Comparison of ENCODE assay signal across 11 mouse cellular contexts in the genomic region with DNA sequence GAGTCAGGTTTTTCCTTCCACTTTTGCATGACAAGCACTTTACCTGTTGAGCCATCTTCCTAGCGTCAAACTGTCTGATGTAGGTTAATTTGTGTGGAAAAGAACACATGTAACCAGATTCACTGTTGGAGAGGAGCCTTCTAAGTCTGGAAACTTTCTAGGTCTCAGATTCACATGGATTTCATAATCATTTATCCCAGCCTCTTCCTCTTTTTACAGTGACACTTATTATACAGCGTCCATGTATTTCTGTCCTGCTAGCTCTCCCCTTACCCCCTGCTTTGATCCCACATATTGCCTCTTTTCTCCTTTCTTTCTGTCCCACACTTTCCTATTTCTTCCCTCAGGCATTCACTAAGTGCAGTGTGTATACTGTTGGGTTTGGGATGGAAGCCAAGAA.
"Had no signal": no experiment of that assay in that cellular context is flagged by ENCODE, and none has a peak within 500 bp of the region (broad histone marks: within the 10 kb centered on the region; RNA-seq: fewer than 3 reads in every experiment).

No protein-coding gene starts in this region.

- DNase-seq: kidney, adult 11 months; kidney, postnatal 14 days; left cerebral cortex, postnatal 4 days; lung, adult 18-20 months; lung, postnatal 4 days; thymus, postnatal 4 days had no signal

- H3K4me3 ChIP-seq: limb, embryonic 13.5 days; midbrain, embryonic 13.5 days; neural tube, embryonic 15.5 days had no signal

- H3K4me1 ChIP-seq: limb, embryonic 13.5 days; midbrain, embryonic 13.5 days; neural tube, embryonic 15.5 days had no signal

- H3K27ac ChIP-seq: limb, embryonic 13.5 days; liver, embryonic 14.5 days; midbrain, embryonic 13.5 days; neural tube, embryonic 15.5 days had no signal

- H3K36me3 ChIP-seq: limb, embryonic 13.5 days; midbrain, embryonic 13.5 days; neural tube, embryonic 15.5 days had no signal

- H3K4me2 ChIP-seq: limb, embryonic 13.5 days; midbrain, embryonic 13.5 days; neural tube, embryonic 15.5 days had no signal

- H3K9ac ChIP-seq: limb, embryonic 13.5 days; liver, embryonic 14.5 days; midbrain, embryonic 13.5 days; neural tube, embryonic 15.5 days had no signal

- ATAC-seq: lung, postnatal 0 days; midbrain, embryonic 13.5 days had no signal

- H3K9me3 ChIP-seq: limb, embryonic 13.5 days; midbrain, embryonic 13.5 days; neural tube, embryonic 15.5 days had no signal

- H3K27me3 ChIP-seq: limb, embryonic 13.5 days; midbrain, embryonic 13.5 days; neural tube, embryonic 15.5 days had no signal
